Mouse (Mus musculus) hindbrain, embryonic 11.5 days (tissue): ENCODE data around the gene Atp1b2. TPM values are rescaled to one million over a fixed set of nuclear protein-coding genes. Genes with fewer than 3 reads are reported as not detected.

Source experiments
- ATAC-seq: fragments of 200-750 bp; cut with Nextera tagmentation; 2 replicates; pipeline ENCODE4 v1.8.0; 2017; ENCODE audit warnings: mild to moderate bottlenecking, moderate TSS enrichment, moderate library complexity; ENCODE audit not compliant: low FRiP score
- DNase-seq: peaks from one replicate; pipeline ENCODE4 v3.0.0-alpha.2; 2015; ENCODE audit warnings: low spot score
- H3K27ac ChIP-seq: fragments of 300-500 bp; sonication (generic); 2 replicates; pipeline ENCODE4 v1.5.1; 2014; ENCODE audit warnings: mild to moderate bottlenecking, low read depth, low read length
- H3K27me3 ChIP-seq: fragments of 300-500 bp; sonication (generic); 2 replicates; pipeline ENCODE4 v1.6.1; 2014; ENCODE audit warnings: mild to moderate bottlenecking, low read length, moderate library complexity, mixed read lengths; ENCODE audit not compliant: control insufficient read depth, insufficient read depth
- H3K36me3 ChIP-seq: fragments of 300-500 bp; sonication (generic); 2 replicates; pipeline ENCODE4 v1.6.1; 2014; ENCODE audit warnings: mild to moderate bottlenecking, low read length, moderate library complexity, mixed read lengths; ENCODE audit not compliant: control insufficient read depth, insufficient read depth
- H3K4me1 ChIP-seq: fragments of 300-500 bp; sonication (generic); replicated peaks from 2 replicates; pipeline ENCODE4 v1.6.1; 2014; ENCODE audit warnings: low read length, mixed read lengths; ENCODE audit not compliant: control insufficient read depth, insufficient read depth
- H3K4me2 ChIP-seq: fragments of 300-500 bp; sonication (generic); replicated peaks from 2 replicates; pipeline ENCODE4 v1.6.1; 2014; ENCODE audit warnings: mild to moderate bottlenecking, low read depth, low read length
- H3K4me3 ChIP-seq: fragments of 300-500 bp; sonication (generic); 2 replicates; pipeline ENCODE4 v1.5.1; 2014; ENCODE audit warnings: low read depth, low read length
- H3K9ac ChIP-seq: fragments of 300-500 bp; sonication (generic); 2 replicates; pipeline ENCODE4 v1.6.1; 2014; ENCODE audit warnings: low read depth, low read length
- H3K9me3 ChIP-seq: fragments of 300-500 bp; sonication (generic); 2 replicates; pipeline ENCODE4 v1.6.1; 2016; ENCODE audit warnings: low read length; ENCODE audit not compliant: control insufficient read depth
- WGBS: fragments of 180-500 bp; shearing (Covaris S2); extraction: QIAGEN DNeasy Blood & Tissue Kit; methylation state at CpG from one replicate; pipeline ENCODE4 v1.1.7; 2014; 5-methylcytosine and 5-hydroxymethylcytosine counted together
- polyA plus RNA-seq: library from polyadenylated mRNA; unstranded; fragments of >200 nt; fragmentation: Nextera tagmentation; extraction: Ambion mirVana; gene quantifications from 2 replicates; pipeline ENCODE4 v1.2.1, GENCODE M21; 2014

Atp1b2 gene
- polyA plus RNA-seq, 1 experiment from 2014 or later, result 11.7 TPM

- Histone ChIP-seq H3K27ac (peak within 1 kb of the TSS; percentile 84), H3K27me3 (no peaks in the 10 kb centered on the region), H3K4me2 (peak within 1 kb of the TSS; percentile 77), H3K4me3 (peak within 1 kb of the TSS; percentile 70), H3K9ac (peak within 1 kb of the TSS; percentile 82), H3K9me3 (no peaks in the 10 kb centered on the region), H3K4me1 (peaks cover 13% of the 10 kb centered on the region), H3K36me3 (no peaks in the 10 kb centered on the region)
- ATAC-seq, result peak; percentile 67; the same call in 1 of the 2 replicates
- 0% methylated on average over 13 of the region's 13 CpGs for WGBS
- peak; percentile 89 for DNase-seq
Observed at GRCm38 (mm10) chr11:69580091-69580514, 25.6 kb downstream of the Atp1b2 start, which contains the start of the genes Wrap53 and Trp53. Wrap53 (minus strand) TSS chr11:69580255. Trp53 (plus strand) TSS chr11:69580359.

GRCm38 (mm10) chr11:69579128-69580017 is 26.4 kb downstream of the Atp1b2 start:
- Histone ChIP-seq H3K4me2 (peak overlapping the region; percentile 77), H3K4me1 (peaks cover 13% of the 10 kb centered on the region), H3K9me3 (no peaks in the 10 kb centered on the region), H3K27ac (peak overlapping the region; percentile 84), H3K36me3 (no peaks in the 10 kb centered on the region), H3K4me3 (peak overlapping the region; percentile 70), H3K27me3 (no peaks in the 10 kb centered on the region), H3K9ac (peak overlapping the region; percentile 82)
- ATAC-seq (peak; percentile 86), DNase-seq (peak; percentile 98)
- WGBS, result 3% methylated on average over 39 of the region's 39 CpGs

- Histone ChIP-seq H3K36me3 (no peaks in the 10 kb centered on the region), H3K4me3 (peak overlapping the region; percentile 70), H3K27ac (no peak overlapping the region), H3K9ac (peak overlapping the region; percentile 82), H3K4me1 (peaks cover 13% of the 10 kb centered on the region), H3K9me3 (no peaks in the 10 kb centered on the region), H3K4me2 (peak overlapping the region; percentile 76), H3K27me3 (no peaks in the 10 kb centered on the region)
- ATAC-seq (no peak), DNase-seq (no peak)
- WGBS, result 14% methylated on average over 15 of the region's 15 CpGs
Observed at GRCm38 (mm10) chr11:69578301-69578700, 27.4 kb downstream of the Atp1b2 start.

GRCm38 (mm10) chr11:69576307-69576706 is 29.4 kb downstream of the Atp1b2 start:
- Histone ChIP-seq H3K9ac (no peak overlapping the region; the same call in 1 of the 2 replicates), H3K9me3 (no peaks in the 10 kb centered on the region), H3K27ac (no peak overlapping the region), H3K4me2 (no peak overlapping the region), H3K4me3 (no peak overlapping the region), H3K4me1 (peaks cover 10% of the 10 kb centered on the region), H3K36me3 (no peaks in the 10 kb centered on the region), H3K27me3 (no peaks in the 10 kb centered on the region)
- ATAC-seq (no peak), DNase-seq (no peak)
- WGBS, result 74% methylated on average over 5 of the region's 5 CpGs

GRCm38 (mm10) chr11:69575220-69575619 is 30.5 kb downstream of the Atp1b2 start:
- Histone ChIP-seq H3K27ac (no peak overlapping the region), H3K4me2 (no peak overlapping the region), H3K9ac (no peak overlapping the region), H3K4me3 (no peak overlapping the region), H3K27me3 (no peaks in the 10 kb centered on the region), H3K4me1 (peaks cover 10% of the 10 kb centered on the region), H3K36me3 (peaks cover 5% of the 10 kb centered on the region; the same call in 1 of the 2 replicates), H3K9me3 (no peaks in the 10 kb centered on the region)
- DNase-seq, result no peak
- no peak for ATAC-seq
- WGBS, result 66% methylated on average over 3 of the region's 3 CpGs

- H3K36me3 ChIP-seq, result no peaks in the 10 kb centered on the region; the same call in 1 of the 2 replicates
- no peaks in the 10 kb centered on the region for H3K27me3 ChIP-seq
- no peak overlapping the region for H3K4me2 ChIP-seq
- no peak for DNase-seq
- no peak overlapping the region for H3K27ac ChIP-seq
- H3K4me1 ChIP-seq, result peaks cover 15% of the 10 kb centered on the region
- WGBS, result 75% methylated on average over 8 of the region's 8 CpGs
- H3K4me3 ChIP-seq, result no peak overlapping the region
- ATAC-seq, result no peak
- H3K9ac ChIP-seq, result no peak overlapping the region
- H3K9me3 ChIP-seq, result no peaks in the 10 kb centered on the region
Observed at GRCm38 (mm10) chr11:69565131-69565530, 40.6 kb downstream of the Atp1b2 start.

GRCm38 (mm10) chr11:69564391-69564790 is 41.4 kb downstream of the Atp1b2 start:
- Histone ChIP-seq H3K4me3 (no peak overlapping the region), H3K27ac (no peak overlapping the region), H3K27me3 (no peaks in the 10 kb centered on the region), H3K4me1 (peaks cover 15% of the 10 kb centered on the region), H3K36me3 (no peaks in the 10 kb centered on the region), H3K4me2 (no peak overlapping the region), H3K9me3 (no peaks in the 10 kb centered on the region), H3K9ac (no peak overlapping the region)
- ATAC-seq (no peak), DNase-seq (no peak)
- 53% methylated on average over 3 of the region's 3 CpGs for WGBS

GRCm38 (mm10) chr11:69563373-69563772 is 42.4 kb downstream of the Atp1b2 start:
- Histone ChIP-seq H3K4me3 (no peak overlapping the region), H3K27ac (no peak overlapping the region), H3K4me2 (no peak overlapping the region), H3K9ac (no peak overlapping the region), H3K27me3 (no peaks in the 10 kb centered on the region), H3K4me1 (peaks cover 20% of the 10 kb centered on the region), H3K9me3 (no peaks in the 10 kb centered on the region), H3K36me3 (no peaks in the 10 kb centered on the region)
- WGBS, result 67% methylated on average over 13 of the region's 13 CpGs
- DNase-seq, result no peak
- no peak for ATAC-seq
